Mouse (Mus musculus): ENCODE data around the gene Gpcpd1.

Gene Gpcpd1

GRCm38 (mm10) chr2:132584191-132584590, 3.3 kb downstream of the Gpcpd1 start:
- peak; percentile 27 to 59 for DNase-seq

GRCm38 (mm10) chr2:132583126-132583525, 4.4 kb downstream of the Gpcpd1 start:
- DNase-seq: no peak

- DNase-seq: peak; percentile 94 to 96
Measured at GRCm38 (mm10) chr2:132582227-132582626, 5.3 kb downstream of the Gpcpd1 start.

- no peak for DNase-seq
Measured at GRCm38 (mm10) chr2:132579689-132580088, 7.8 kb downstream of the Gpcpd1 start.

GRCm38 (mm10) chr2:132578711-132579110, 8.8 kb downstream of the Gpcpd1 start:
- no peak for DNase-seq

GRCm38 (mm10) chr2:132578059-132578458, 9.5 kb downstream of the Gpcpd1 start:
- DNase-seq: peak; percentile 96 to 98

GRCm38 (mm10) chr2:132577431-132577981, 10.0 kb downstream of the Gpcpd1 start:
- peak; percentile 58 to 79 for DNase-seq

GRCm38 (mm10) chr2:132576522-132577135, 10.9 kb downstream of the Gpcpd1 start:
- DNase-seq: no peak

GRCm38 (mm10) chr2:132575759-132576439, 11.6 kb downstream of the Gpcpd1 start:
- peak; percentile 70 to 78 for DNase-seq

GRCm38 (mm10) chr2:132575256-132575655, 12.3 kb downstream of the Gpcpd1 start:
- DNase-seq: peak in 1 of 2 experiments; percentile 38

GRCm38 (mm10) chr2:132573280-132573679, 14.2 kb downstream of the Gpcpd1 start:
- no peak for DNase-seq

- DNase-seq: no peak
Measured at GRCm38 (mm10) chr2:132572651-132573050, 14.9 kb downstream of the Gpcpd1 start.

- DNase-seq: no peak
Measured at GRCm38 (mm10) chr2:132571301-132571700, 16.2 kb downstream of the Gpcpd1 start.

- no peak for DNase-seq
Measured at GRCm38 (mm10) chr2:132570869-132571268, 16.7 kb downstream of the Gpcpd1 start.

- no peak for DNase-seq
Measured at GRCm38 (mm10) chr2:132569686-132570085, 17.8 kb downstream of the Gpcpd1 start.

GRCm38 (mm10) chr2:132567414-132567813, 20.1 kb downstream of the Gpcpd1 start:
- DNase-seq: no peak

GRCm38 (mm10) chr2:132561860-132562259, 25.7 kb downstream of the Gpcpd1 start:
- no peak for DNase-seq

GRCm38 (mm10) chr2:132527864-132528263, 59.7 kb downstream of the Gpcpd1 start:
- no peak for DNase-seq

GRCm38 (mm10) chr2:132526894-132527532, 60.5 kb downstream of the Gpcpd1 start:
- DNase-seq: no peak

GRCm38 (mm10) chr2:132526110-132526509, 61.4 kb downstream of the Gpcpd1 start:
- DNase-seq: no peak

GRCm38 (mm10) chr2:132518021-132518901, 69.3 kb downstream of the Gpcpd1 start:
- DNase-seq: no peak

- DNase-seq: no peak
Measured at GRCm38 (mm10) chr2:132517194-132517836, 70.2 kb downstream of the Gpcpd1 start.

Data from kidney, postnatal 25 days (tissue).